Mouse (Mus musculus): ENCODE data around the gene Myl9. TPM values are rescaled to one million over a fixed set of nuclear protein-coding genes. Genes with fewer than 3 reads are reported as not detected.
A peak's percentile ranks its signal among the peaks of the same experiment; 100 is the strongest.

Gene Myl9
- polyA plus RNA-seq, 1 experiment = 0.09 TPM

GRCm38 (mm10) chr2:156777326-156778004, 2.2 kb downstream of the Myl9 start:
- no peak for TF ChIP-seq GATA1 (IDR thresholded peaks at IDR 0.05; ENCODE audit: low read length)

GRCm38 (mm10) chr2:156778571-156778970, 3.4 kb downstream of the Myl9 start:
- TF ChIP-seq GATA1 (IDR thresholded peaks at IDR 0.05; ENCODE audit: low read length) = no peak

- TF ChIP-seq GATA1 (IDR thresholded peaks at IDR 0.05; ENCODE audit: low read length) = no peak
These were observed 3.8 kb downstream of the Myl9 start for GRCm38 (mm10) chr2:156779036-156779435.

- TF ChIP-seq GATA1 (IDR thresholded peaks at IDR 0.05; ENCODE audit: low read length) = no peak
These were observed 4.3 kb downstream of the Myl9 start for GRCm38 (mm10) chr2:156779488-156779887.

- TF ChIP-seq GATA1 (IDR thresholded peaks at IDR 0.05; ENCODE audit: low read length) = no peak
These were observed 4.9 kb downstream of the Myl9 start for GRCm38 (mm10) chr2:156780129-156780528.

GRCm38 (mm10) chr2:156780752-156781151, 5.5 kb downstream of the Myl9 start:
- TF ChIP-seq GATA1 (IDR thresholded peaks at IDR 0.05; ENCODE audit: low read length) = no peak

GRCm38 (mm10) chr2:156781281-156781680, 6.1 kb downstream of the Myl9 start:
- TF ChIP-seq GATA1 (IDR thresholded peaks at IDR 0.05; ENCODE audit: low read length) = no peak

GRCm38 (mm10) chr2:156781836-156782480, 6.7 kb downstream of the Myl9 start:
- TF ChIP-seq GATA1 (IDR thresholded peaks at IDR 0.05; ENCODE audit: low read length) = peak; percentile 13

GRCm38 (mm10) chr2:156782481-156783348, 7.5 kb downstream of the Myl9 start:
- no peak for TF ChIP-seq GATA1 (IDR thresholded peaks at IDR 0.05; ENCODE audit: low read length)

GRCm38 (mm10) chr2:156783349-156783728, 8.1 kb downstream of the Myl9 start:
- peak; percentile 92 for TF ChIP-seq GATA1 (IDR thresholded peaks at IDR 0.05; ENCODE audit: low read length)

- TF ChIP-seq GATA1 (IDR thresholded peaks at IDR 0.05; ENCODE audit: low read length) = no peak
These were observed 8.9 kb downstream of the Myl9 start for GRCm38 (mm10) chr2:156784016-156784585.

GRCm38 (mm10) chr2:156784891-156785290, 9.7 kb downstream of the Myl9 start:
- TF ChIP-seq GATA1 (IDR thresholded peaks at IDR 0.05; ENCODE audit: low read length) = no peak

GRCm38 (mm10) chr2:156787090-156787775, 12.0 kb downstream of the Myl9 start:
- TF ChIP-seq GATA1 (IDR thresholded peaks at IDR 0.05; ENCODE audit: low read length) = no peak

- TF ChIP-seq GATA1 (IDR thresholded peaks at IDR 0.05; ENCODE audit: low read length) = no peak
These were observed 12.5 kb downstream of the Myl9 start for GRCm38 (mm10) chr2:156787776-156788105.

GRCm38 (mm10) chr2:156788836-156789235, 13.6 kb downstream of the Myl9 start:
- TF ChIP-seq GATA1 (IDR thresholded peaks at IDR 0.05; ENCODE audit: low read length) = no peak

All from G1E-ER4 (cell line).